25 mouse cellular contexts compared by ENCODE assay signal in genomic region chr7:119899386-119900057, GRCm38 (mm10). TPM values are rescaled to one million over a fixed set of nuclear protein-coding genes. Genes with fewer than 3 reads are reported as not detected.
DNase-seq lines count a peak whose midpoint lies in the region; ATAC-seq and TF ChIP-seq lines count a peak whose summit lies in the region.
"Had no signal": no experiment of that assay in that cellular context is flagged by ENCODE, and none has a peak within 500 bp of the region (broad histone marks: within the 10 kb centered on the region; RNA-seq: fewer than 3 reads in every experiment).

No protein-coding gene starts in this region.

- no peaks in the 10 kb centered on the region for H3K36me3 ChIP-seq in heart, embryonic 13.5 days
- no peaks in the 10 kb centered on the region for H3K36me3 ChIP-seq in heart, embryonic 11.5 days (ENCODE audit: control insufficient read depth, insufficient read depth, low read length)
- H3K36me3 ChIP-seq: heart, embryonic 15.5 days; hindbrain, embryonic 10.5 days; limb, embryonic 10.5 days; liver, embryonic 15.5 days; neural tube, embryonic 15.5 days had no signal

- TF ChIP-seq POLR2A in lung, adult 2 months (IDR thresholded peaks at IDR 0.05; ENCODE audit: borderline replicate concordance, extremely low read depth, low read depth, low read length): no peak

- H3K4me2 ChIP-seq in heart, embryonic 13.5 days: no peak overlapping the region
- H3K4me2 ChIP-seq in heart, embryonic 11.5 days: no peak overlapping the region
- H3K4me2 ChIP-seq: heart, embryonic 15.5 days; liver, embryonic 15.5 days; midbrain, embryonic 11.5 days; neural tube, embryonic 15.5 days had no signal

- peak; percentile 49 for DNase-seq in lung, postnatal 36 days
- DNase-seq in lung, adult 2 months: no peak
- no peak for DNase-seq in gastrocnemius, postnatal 10 days
- DNase-seq: adrenal gland, postnatal 25 days; B cell, adult 2 months; cerebellum, adult 11-12 months; cerebellum, postnatal 10 days; heart, adult 2 months; kidney, postnatal 36 days; liver; right cerebral cortex, adult 18-20 months; right cerebral cortex, postnatal 4 days; thymus, postnatal 14 days had no signal

- 0 out of 2 replicates have a peak overlapping the region, but pooled peaks have one; percentile 3 for H3K27ac ChIP-seq in heart, embryonic 13.5 days (replicated peaks)
- H3K27ac ChIP-seq in heart, embryonic 11.5 days (ENCODE audit: low read depth, low read length): no peak overlapping the region
- H3K27ac ChIP-seq: heart, adult 2 months; heart, embryonic 15.5 days; hindbrain, embryonic 10.5 days; limb, embryonic 10.5 days; liver, embryonic 15.5 days; neural tube, embryonic 15.5 days had no signal

- H3K27me3 ChIP-seq in heart, embryonic 13.5 days (replicated peaks): no peaks in the 10 kb centered on the region
- no peaks in the 10 kb centered on the region for H3K27me3 ChIP-seq in heart, embryonic 11.5 days (ENCODE audit: control insufficient read depth, insufficient read depth, low read length)
- H3K27me3 ChIP-seq: heart, embryonic 15.5 days; liver, embryonic 15.5 days; neural tube, embryonic 15.5 days had no signal

- peaks cover 12% of the 10 kb centered on the region for H3K4me1 ChIP-seq in heart, embryonic 13.5 days
- H3K4me1 ChIP-seq in heart, embryonic 11.5 days (ENCODE audit: control insufficient read depth, insufficient read depth, low read length): peaks cover 7% of the 10 kb centered on the region; the same call in 1 of the 2 replicates
- H3K4me1 ChIP-seq in lung, adult 2 months (ENCODE audit: control insufficient read depth, insufficient read depth, low read length): peaks cover 5% of the 10 kb centered on the region

- H3K9ac ChIP-seq in heart, embryonic 13.5 days: no peak overlapping the region
- no peak overlapping the region for H3K9ac ChIP-seq in heart, embryonic 11.5 days (ENCODE audit: low read depth, low read length)
- H3K9ac ChIP-seq: heart, embryonic 15.5 days; liver, embryonic 15.5 days; neural tube, embryonic 15.5 days had no signal

- H3K4me3 ChIP-seq in heart, embryonic 13.5 days: no peak overlapping the region
- H3K4me3 ChIP-seq in heart, embryonic 11.5 days (ENCODE audit: low read depth, low read length): no peak overlapping the region
- no peak overlapping the region for H3K4me3 ChIP-seq in lung, adult 2 months (replicated peaks; ENCODE audit: extremely low read depth, low read depth, low read length)
- H3K4me3 ChIP-seq: heart, adult 2 months; heart, embryonic 15.5 days; hindbrain, embryonic 10.5 days; limb, embryonic 10.5 days; liver, embryonic 15.5 days; neural tube, embryonic 15.5 days had no signal

- no peak for TF ChIP-seq CTCF in lung, adult 2 months (IDR thresholded peaks at IDR 0.05; ENCODE audit: insufficient read depth, low read length)

- no peaks in the 10 kb centered on the region for H3K9me3 ChIP-seq in heart, embryonic 13.5 days
- H3K9me3 ChIP-seq in heart, embryonic 11.5 days (replicated peaks; ENCODE audit: control insufficient read depth, low read length): no peaks in the 10 kb centered on the region
- H3K9me3 ChIP-seq: heart, embryonic 15.5 days; hindbrain, embryonic 10.5 days; limb, embryonic 10.5 days; liver, embryonic 15.5 days; neural tube, embryonic 15.5 days had no signal

- WGBS in heart, embryonic 13.5 days: 38% methylated on average over 3 of the region's 3 CpGs
- WGBS in heart, embryonic 11.5 days (ENCODE audit: insufficient replicate concordance): 54% methylated on average over 3 of the region's 3 CpGs
- WGBS in lung, adult 2 months: 30% methylated on average over 3 of the region's 3 CpGs

- no peak for ATAC-seq in heart, embryonic 13.5 days (ENCODE audit: extremely low read depth, insufficient number of reproducible peaks, low FRiP score, low TSS enrichment)
- ATAC-seq in heart, embryonic 11.5 days (replicated peaks; ENCODE audit: insufficient number of reproducible peaks, low FRiP score, low TSS enrichment): no peak
- ATAC-seq in common myeloid progenitor, adult 5-6 weeks (replicated peaks; ENCODE audit: low read depth, poor library complexity, severe bottlenecking): 0 out of 2 replicates have a peak, but pooled peaks have one; percentile 4
- ATAC-seq in erythroblast, adult 5-6 weeks (replicated peaks; ENCODE audit: low FRiP score, poor library complexity, severe bottlenecking): no peak
- ATAC-seq: hindbrain, embryonic 16.5 days; intestine, embryonic 16.5 days had no signal

RNA-seq across cellular contexts. Expression of gene Dcun1d3, which starts 3.4 kb away (rescaled TPM):
- 6.4 and 7.3 TPM in 2 replicates for polyA plus RNA-seq in heart, embryonic 13.5 days (2015; fragmentation: Nextera tagmentation; extraction: Ambion mirVana)
- 3.4 and 6.2 TPM in 2 replicates for polyA plus RNA-seq in heart, embryonic 11.5 days (2014; fragmentation: Nextera tagmentation; extraction: Ambion mirVana)
- polyA plus RNA-seq in lung, adult 2 months (2012; rRNA removed): 4.1 and 6.7 TPM in 2 replicates
- 3.0 and 4.0 TPM in 2 replicates for total RNA-seq in common myeloid progenitor, adult 5-6 weeks (2017)
- 10 to 100 TPM; 12.0 to 14.6 TPM for total RNA-seq in gastrocnemius, postnatal 10 days (2021)
- 0.84 and 1.7 TPM in 2 replicates for total RNA-seq in erythroblast, adult 5-6 weeks (2015; ENCODE audit: low replicate concordance)
- total RNA-seq in erythroblast, adult 5-6 weeks (2017; ENCODE audit: low replicate concordance): 1.7 and 2.3 TPM in 2 replicates

RNA-seq across cellular contexts. Expression of gene Lyrm1, which starts 3.9 kb away (rescaled TPM):
- polyA plus RNA-seq in heart, embryonic 13.5 days (2015; fragmentation: Nextera tagmentation; extraction: Ambion mirVana): 8.2 TPM in 2 replicates
- 9.4 and 11.2 TPM in 2 replicates for polyA plus RNA-seq in heart, embryonic 11.5 days (2014; fragmentation: Nextera tagmentation; extraction: Ambion mirVana)
- 1.3 and 3.0 TPM in 2 replicates for polyA plus RNA-seq in lung, adult 2 months (2012; rRNA removed)
- total RNA-seq in common myeloid progenitor, adult 5-6 weeks (2017): 2.6 and 4.7 TPM in 2 replicates
- total RNA-seq in gastrocnemius, postnatal 10 days (2021): 1 to 10 TPM; 9.2 to 9.9 TPM
- not detected in 2 replicates for total RNA-seq in erythroblast, adult 5-6 weeks (2015; ENCODE audit: low replicate concordance)
- 5.5 and 5.7 TPM in 2 replicates for total RNA-seq in erythroblast, adult 5-6 weeks (2017; ENCODE audit: low replicate concordance)
